Mouse (Mus musculus): ENCODE measurements around the gene Rnh1.

Rnh1 gene

DNA sequence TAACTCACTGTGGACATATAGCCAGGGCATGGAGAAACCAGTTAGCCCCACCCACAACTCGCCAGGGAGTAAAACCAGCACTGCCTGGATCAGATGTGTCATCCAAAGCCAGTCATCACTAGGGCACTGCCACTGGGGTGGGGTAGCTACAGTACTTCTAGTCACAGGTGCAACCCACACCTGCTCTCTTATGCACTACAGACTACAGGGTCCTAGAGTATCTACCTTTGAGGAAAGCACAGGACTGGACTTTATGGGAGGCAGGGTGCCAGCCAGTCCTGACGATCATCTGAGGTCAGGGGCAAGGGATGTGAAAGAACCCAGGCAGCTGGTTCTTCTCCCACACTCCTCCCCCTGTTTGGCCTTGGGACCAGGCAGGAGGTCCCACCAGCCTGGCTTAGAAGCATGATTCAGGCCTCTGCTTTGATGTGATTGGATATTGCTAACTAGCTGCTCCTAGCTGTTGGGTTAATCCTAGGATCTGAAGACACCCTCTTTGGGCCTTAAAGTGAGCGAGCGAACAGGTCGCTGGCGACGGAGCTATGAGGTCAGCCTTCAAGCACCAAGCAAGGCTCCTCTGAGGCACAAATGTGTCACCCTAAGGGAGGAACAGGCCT is 4.6 kb downstream of the Rnh1 start:
- no peak for DNase-seq (ENCODE audit: low spot score in 2 of 2)

DNA sequence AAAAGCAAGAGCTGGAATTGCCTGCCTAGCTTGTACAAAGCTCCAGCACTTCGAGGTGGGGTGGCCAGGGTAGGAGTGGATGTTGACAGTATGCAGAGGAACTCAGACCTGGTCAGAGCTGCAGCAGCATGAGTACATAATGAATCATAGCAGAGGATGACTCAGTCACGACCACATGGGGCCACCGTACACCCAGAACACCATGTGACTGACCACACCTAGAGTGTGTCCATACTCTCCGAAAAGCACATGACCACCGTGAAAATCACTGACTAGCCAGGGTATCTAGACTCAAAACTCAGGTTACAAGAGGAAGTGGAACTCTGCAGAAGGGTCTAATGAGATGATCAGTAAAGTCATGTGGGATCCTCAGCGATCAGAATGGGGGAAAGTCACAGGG is 7.8 kb downstream of the Rnh1 start:
- no peak for DNase-seq (ENCODE audit: low spot score in 2 of 2)

- no peak for DNase-seq (ENCODE audit: low spot score in 2 of 2)
These were observed 8.3 kb downstream of the Rnh1 start for GRCm38 (mm10) chr7:141164397-141164796.

DNA sequence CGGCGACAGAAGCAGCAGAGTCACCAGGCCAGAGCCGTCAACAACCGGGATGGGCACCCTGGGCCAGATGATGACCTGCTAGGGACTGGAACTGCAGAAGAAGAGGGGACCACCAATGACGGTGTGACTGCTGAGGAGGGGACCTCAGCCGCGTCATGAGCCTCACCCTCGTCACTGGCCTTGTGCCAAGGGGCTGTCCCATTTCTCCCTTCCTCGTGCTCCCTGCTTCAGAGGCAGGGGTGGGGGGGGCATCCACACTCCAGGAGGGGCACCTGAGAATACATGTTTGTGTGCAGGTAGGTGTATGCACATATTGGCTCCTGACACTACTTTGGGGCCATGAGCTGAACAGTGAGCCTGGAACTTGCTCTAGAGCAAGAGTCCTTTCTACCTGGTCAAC is 17.3 kb downstream of the Rnh1 start:
- DNase-seq (ENCODE audit: low spot score in 2 of 2), result no peak

- DNase-seq (ENCODE audit: low spot score in 2 of 2), result no peak
These were observed 24.0 kb downstream of the Rnh1 start for GRCm38 (mm10) chr7:141148639-141149038.

- DNase-seq (ENCODE audit: low spot score in 2 of 2), result no peak
These were observed 25.6 kb downstream of the Rnh1 start for GRCm38 (mm10) chr7:141147044-141147443.

GRCm38 (mm10) chr7:141146043-141146595 is 26.5 kb downstream of the Rnh1 start:
- DNase-seq (ENCODE audit: low spot score in 2 of 2), result no peak

GRCm38 (mm10) chr7:141145403-141145802 is 27.3 kb downstream of the Rnh1 start:
- no peak for DNase-seq (ENCODE audit: low spot score in 2 of 2)

GRCm38 (mm10) chr7:141144650-141145049 is 28.0 kb downstream of the Rnh1 start:
- DNase-seq (ENCODE audit: low spot score in 2 of 2), result no peak

DNA sequence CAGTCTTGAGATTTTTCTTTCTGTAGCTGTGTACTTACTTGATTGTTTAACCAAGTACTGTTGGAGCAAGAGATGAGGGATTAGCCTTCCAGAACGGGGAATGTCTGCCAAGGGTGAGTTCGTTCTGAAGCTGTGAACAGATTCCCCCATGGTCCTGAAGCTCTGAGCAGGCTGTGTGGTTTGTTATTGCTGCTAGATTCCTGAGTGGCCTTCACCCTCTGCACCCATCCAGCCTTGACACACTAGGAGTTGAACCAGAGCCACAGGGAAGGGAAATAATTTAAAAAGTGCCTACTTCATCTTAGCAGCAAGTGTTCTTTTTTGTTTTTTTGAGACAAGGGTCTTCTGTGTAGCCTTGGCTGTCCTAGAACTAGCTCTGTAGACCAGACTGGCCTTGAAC is 28.8 kb downstream of the Rnh1 start:
- DNase-seq (ENCODE audit: low spot score in 2 of 2), result no peak

DNA sequence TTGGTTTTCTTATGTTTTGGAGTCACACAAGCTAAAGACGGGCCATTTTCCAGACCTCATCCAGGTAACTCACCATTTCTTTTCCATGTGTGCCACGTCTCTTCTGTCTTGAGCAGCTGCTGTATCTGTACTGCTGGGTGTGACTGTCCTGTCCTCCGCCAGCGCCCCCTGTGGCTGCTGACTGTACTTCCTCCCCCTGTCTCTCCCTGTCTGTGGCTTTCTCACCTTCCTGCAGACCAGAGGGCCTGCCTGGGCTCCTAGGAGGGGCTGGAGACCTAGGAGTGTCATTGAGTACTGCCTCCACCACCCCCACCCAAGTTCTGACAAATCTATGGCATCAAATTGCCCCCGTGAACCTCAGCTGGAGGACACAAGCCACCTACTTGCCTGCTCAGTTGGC is 29.5 kb downstream of the Rnh1 start:
- peak; percentile 33 to 65 for DNase-seq (ENCODE audit: low spot score in 2 of 2)

DNA sequence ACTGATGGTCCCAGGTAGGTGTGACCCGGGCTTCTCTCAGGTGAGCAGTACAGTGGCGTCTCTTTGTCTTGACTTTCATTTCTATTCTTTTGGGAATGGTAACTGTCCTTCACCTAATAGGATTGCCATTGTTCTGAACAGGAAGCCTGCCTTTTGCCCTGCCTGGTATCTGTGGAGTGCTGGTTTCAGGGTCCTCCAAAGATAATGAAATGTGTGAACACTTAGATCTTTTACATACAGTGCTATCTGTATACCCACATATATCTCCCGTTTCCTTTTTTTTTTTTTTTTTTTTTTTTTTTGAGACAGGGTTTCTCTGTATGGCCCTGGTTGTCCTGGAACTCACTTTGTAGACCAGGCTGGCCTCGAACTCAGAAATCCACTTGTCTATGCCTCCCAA is 31.3 kb downstream of the Rnh1 start:
- no peak for DNase-seq (ENCODE audit: low spot score in 2 of 2)

GRCm38 (mm10) chr7:141131904-141132755 is 40.5 kb downstream of the Rnh1 start:
- peak in 1 of 2 experiments; percentile 35 for DNase-seq (ENCODE audit: low spot score in 2 of 2)

DNA sequence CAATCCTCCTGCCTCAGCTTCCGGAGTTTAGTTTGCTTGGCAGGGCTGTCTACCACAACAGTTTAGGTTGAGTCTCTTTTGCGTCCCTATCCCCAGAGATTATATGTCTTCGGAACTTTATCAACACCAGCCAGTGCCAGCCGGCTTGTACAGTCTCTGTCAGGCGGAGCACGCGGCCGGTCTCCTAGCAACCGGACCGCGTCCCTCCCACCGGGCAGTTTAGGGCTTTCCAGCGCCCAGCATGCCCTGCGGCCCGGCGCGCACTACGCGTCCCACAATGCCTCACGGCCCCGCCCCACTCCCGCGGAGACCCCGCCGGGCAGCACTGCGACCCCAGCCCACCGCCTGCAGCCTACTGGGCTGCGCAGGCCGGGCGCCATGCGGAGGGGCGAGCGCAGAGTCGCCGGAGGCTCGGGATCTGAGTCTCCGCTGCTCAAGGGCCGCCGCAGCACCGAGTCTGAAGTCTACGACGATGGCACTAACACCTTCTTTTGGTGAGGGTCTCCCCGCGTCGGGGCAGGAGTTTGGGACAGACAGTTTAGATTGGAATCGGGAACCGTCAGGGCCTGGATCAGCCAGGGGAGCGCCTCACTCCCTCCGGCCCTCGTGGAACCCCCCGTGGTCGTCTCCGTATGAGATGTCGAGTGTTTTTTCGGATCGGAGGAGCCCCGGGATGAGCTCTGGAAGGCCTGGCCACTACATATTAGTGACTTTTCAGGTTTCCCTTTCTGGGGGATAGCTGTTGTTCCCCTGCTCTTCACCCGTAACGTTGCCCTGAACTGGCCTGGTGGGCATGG is 41.4 kb downstream of the Rnh1 start:
- DNase-seq (ENCODE audit: low spot score in 2 of 2), result peak; percentile 82 to 88

- no peak for DNase-seq (ENCODE audit: low spot score in 2 of 2)
These were observed 49.2 kb downstream of the Rnh1 start for GRCm38 (mm10) chr7:141123517-141123856.

DNA sequence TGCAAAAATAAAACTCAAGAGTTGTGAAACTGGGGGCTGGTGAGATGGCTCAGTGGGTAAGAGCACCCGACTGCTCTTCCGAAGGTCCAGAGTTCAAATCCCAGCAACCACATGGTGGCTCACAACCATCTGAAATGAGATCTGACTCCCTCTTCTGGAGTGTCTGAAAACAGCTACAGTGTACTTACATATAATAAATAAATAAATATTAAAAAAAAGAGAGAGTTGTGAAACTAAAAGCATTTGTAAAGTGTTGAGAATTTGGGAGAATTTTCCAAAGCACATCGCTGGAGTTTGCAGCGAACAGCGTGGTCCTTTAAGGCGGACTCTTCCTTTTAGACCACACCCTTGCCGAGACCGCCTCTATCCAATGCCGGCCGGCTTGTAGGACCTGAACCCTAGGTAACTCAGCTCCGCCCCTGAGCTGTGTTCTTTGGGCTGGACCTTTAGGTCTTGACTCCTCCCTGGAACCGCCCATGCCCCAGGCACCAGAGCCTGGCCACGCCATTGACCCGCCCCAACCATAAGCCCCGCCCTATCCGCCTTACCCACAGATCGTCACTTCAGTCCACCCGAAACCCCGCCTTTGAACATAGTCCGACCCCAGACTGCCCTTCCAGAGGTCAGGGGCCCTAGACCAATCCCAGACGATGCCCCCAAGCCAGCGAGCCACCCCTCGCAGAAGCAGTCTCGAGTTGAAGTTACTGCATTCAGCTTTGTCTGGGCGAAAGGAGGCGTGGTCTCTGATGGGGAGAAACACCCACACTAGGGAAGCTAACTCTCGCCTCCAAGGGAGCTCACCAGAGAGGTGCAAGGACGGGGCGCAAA is 49.8 kb downstream of the Rnh1 start:
- peak; percentile 91 to 92 for DNase-seq (ENCODE audit: low spot score in 2 of 2)

DNA sequence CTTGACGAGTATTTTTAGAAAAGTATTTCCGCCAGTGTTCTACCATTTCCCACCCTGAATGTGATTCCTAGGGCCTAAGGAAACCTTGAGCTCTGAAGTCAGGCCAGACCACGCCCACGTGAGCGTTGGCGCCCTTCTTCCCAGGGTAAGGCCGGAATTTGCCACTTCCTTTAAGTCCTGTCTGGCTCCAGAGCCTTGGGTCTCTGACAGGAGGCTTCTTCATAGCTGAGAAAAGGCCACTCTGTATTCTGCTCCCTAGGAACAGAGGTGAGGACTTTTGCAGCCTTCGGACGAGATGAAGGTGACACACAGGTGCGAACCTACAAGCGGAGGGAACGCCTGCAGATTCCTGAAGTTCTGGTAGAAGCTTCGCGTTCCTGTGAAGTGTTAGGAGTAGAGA is 50.4 kb downstream of the Rnh1 start, which contains the start of gene Ptdss2:
Gene Ptdss2 (plus strand): TSS at position 138 of the 400 bp plus-strand sequence.
- no peak for DNase-seq (ENCODE audit: low spot score in 2 of 2)

DNA sequence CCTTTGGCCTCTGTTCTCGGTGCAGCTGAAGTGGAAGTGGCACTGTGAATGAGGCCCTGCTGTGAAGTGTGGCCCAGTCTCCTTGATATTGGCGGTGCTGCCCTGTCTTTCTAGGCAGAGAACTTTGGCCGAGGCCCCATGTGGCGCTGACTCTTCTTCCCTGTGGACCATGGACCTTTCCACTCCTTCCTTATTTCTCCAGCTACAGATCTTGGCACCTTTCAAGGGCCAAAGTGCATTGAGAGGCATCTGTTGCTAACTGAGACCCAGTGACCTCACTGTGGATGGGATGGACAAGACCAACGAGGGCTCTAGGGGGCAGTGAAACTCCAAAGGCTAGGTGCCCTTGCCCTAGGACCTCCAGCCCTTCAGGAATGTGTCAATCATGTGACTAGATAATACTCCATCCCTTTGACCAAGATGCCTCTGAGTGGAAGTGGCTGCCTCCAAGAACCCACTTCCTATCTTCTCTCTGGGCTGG is 51.6 kb downstream of the Rnh1 start:
- DNase-seq (ENCODE audit: low spot score in 2 of 2), result no peak

DNA sequence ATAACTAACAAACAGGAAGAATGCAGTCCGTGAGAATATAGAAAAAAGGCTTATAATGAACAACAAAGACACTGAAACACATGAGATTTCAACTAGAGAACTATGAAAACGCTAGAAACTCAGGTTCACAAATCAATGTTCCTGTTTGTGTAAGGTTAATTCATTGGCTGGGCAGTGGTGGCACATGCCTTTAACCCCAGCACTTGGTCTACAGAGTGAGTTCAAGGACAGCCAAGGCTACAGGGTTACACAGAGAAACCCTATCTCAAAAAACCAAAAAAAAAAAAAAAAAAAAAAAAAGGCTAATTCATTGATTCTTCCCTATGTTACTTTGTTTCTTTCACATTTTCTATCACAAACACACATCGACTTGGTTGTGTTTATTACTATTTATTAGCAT is 52.1 kb downstream of the Rnh1 start:
- no peak for DNase-seq (ENCODE audit: low spot score in 2 of 2)

GRCm38 (mm10) chr7:141119487-141119886 is 53.2 kb downstream of the Rnh1 start:
- no peak for DNase-seq (ENCODE audit: low spot score in 2 of 2)

DNA sequence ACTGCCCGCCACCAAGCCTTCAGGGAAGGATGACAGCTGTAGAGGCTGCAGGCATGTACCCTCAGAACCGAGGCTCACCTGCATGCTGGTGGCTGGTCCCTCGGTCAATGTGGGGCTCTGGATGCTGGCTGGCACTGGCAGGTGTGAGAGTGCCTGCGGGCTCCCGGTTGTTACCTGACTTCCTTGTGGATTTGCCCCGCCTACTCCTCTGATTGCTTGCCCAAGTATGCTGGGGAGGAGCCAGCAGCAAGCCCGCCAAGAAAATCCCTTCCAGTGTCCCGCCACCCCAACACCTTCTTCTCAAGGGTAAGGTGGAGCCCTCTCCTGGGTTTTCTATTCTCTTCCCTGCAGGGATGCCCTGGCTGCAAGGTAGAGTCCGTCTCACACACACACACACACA is 55.0 kb downstream of the Rnh1 start, which contains the start of gene Ano9:
Gene Ano9 (minus strand): TSS at position 171 of the 400 bp plus-strand sequence.
- DNase-seq (ENCODE audit: low spot score in 2 of 2), result no peak
